Mouse (Mus musculus) MEL (cell line): Measurements from ENCODE around the gene Sdccag8. TPM values are rescaled to one million over a fixed set of nuclear protein-coding genes. Genes with fewer than 3 reads are reported as not detected.

Source experiments
- DNase-seq: peaks from one replicate; pipeline ENCODE4 v3.0.0; 2011; ENCODE audit warnings: low read depth, low spot score
- H3K27ac ChIP-seq: 2 replicates; pipeline ENCODE4 v1.5.1; 2012; ENCODE audit warnings: low read depth, mild to moderate bottlenecking, control low read depth, low read length, moderate library complexity; ENCODE audit not compliant: control insufficient read depth
- H3K27me3 ChIP-seq, 2 experiments: fragments of 150-350 bp in 1 of 2; sonication (generic) in 1 of 2; 2 replicates each; pipeline ENCODE4 v1.6.1; 2012; ENCODE audit warnings: low read length in 2 of 2, mild to moderate bottlenecking in 2 of 2, improper control_type of control experiment in 1 of 2, moderate library complexity in 1 of 2; ENCODE audit not compliant: insufficient read depth in 2 of 2, control insufficient read depth in 1 of 2
- H3K36me3 ChIP-seq, 2 experiments: 2 replicates each; pipeline ENCODE4 v1.6.1; 2012 to 2014; ENCODE audit warnings: low read length in 2 of 2, improper control_type of control experiment in 1 of 2, inconsistent platforms in 1 of 2, mild to moderate bottlenecking in 1 of 2; ENCODE audit not compliant: insufficient read depth in 2 of 2, control insufficient read depth in 1 of 2
- H3K4me1 ChIP-seq, 2 experiments: fragments of 150-350 bp in 1 of 2; sonication (generic) in 1 of 2; 2 replicates each; pipeline ENCODE4 v1.6.1; 2012; ENCODE audit warnings: low read length in 2 of 2, improper control_type of control experiment in 1 of 2, mild to moderate bottlenecking in 1 of 2; ENCODE audit not compliant: insufficient read depth in 2 of 2, control insufficient read depth in 1 of 2
- H3K4me3 ChIP-seq, 2 experiments: fragments of 150-350 bp in 1 of 2; sonication (generic) in 1 of 2; 2 replicates each; pipeline ENCODE4 v1.5.1; 2012; ENCODE audit warnings: low read depth in 2 of 2, low read length in 2 of 2, mild to moderate bottlenecking in 2 of 2, moderate library complexity in 2 of 2, control low read depth in 1 of 2, improper control_type of control experiment in 1 of 2; ENCODE audit not compliant: control insufficient read depth in 1 of 2, insufficient read depth in 1 of 2
- H3K79me2 ChIP-seq: 2 replicates; pipeline ENCODE4 v1.6.1; 2012; ENCODE audit warnings: mild to moderate bottlenecking, low read length, moderate library complexity; ENCODE audit not compliant: control insufficient read depth, poor library complexity, insufficient read depth
- H3K9ac ChIP-seq: 2 replicates; pipeline ENCODE4 v1.6.1; 2012; ENCODE audit warnings: low read depth, mild to moderate bottlenecking, control low read depth, low read length, moderate library complexity; ENCODE audit not compliant: control insufficient read depth, poor library complexity, severe bottlenecking
- H3K9me3 ChIP-seq: fragments of 150-350 bp; sonication (generic); replicated peaks from 2 replicates; pipeline ENCODE4 v1.6.1; 2012; ENCODE audit warnings: mild to moderate bottlenecking, low read length, improper control_type of control experiment, moderate library complexity; ENCODE audit not compliant: insufficient read depth
- BHLHE40 ChIP-seq: IDR thresholded peaks from 2 replicates; pipeline ENCODE4 v1.6.1; 2012; ENCODE audit warnings: low read depth, mild to moderate bottlenecking, inconsistent platforms, low read length, improper control_type of control experiment, borderline replicate concordance
- CHD2 ChIP-seq: IDR thresholded peaks from 2 replicates; pipeline ENCODE4 v1.6.1; 2011; ENCODE audit warnings: low read length, improper control_type of control experiment
- CTCF ChIP-seq, 3 experiments: IDR thresholded peaks in 2 of 3; conservative IDR thresholded peaks in 1 of 3; 2 replicates each; pipeline ENCODE4 v1.5.1; 2011 to 2012; ENCODE audit warnings: low read length in 3 of 3, low read depth in 2 of 3, mild to moderate bottlenecking in 2 of 3, improper control_type of control experiment in 1 of 3, inconsistent platforms in 1 of 3, mixed read lengths in 1 of 3, moderate library complexity in 1 of 3; ENCODE audit not compliant: control insufficient read depth in 1 of 3, insufficient read depth in 1 of 3, poor library complexity in 1 of 3, severe bottlenecking in 1 of 3
- E2F4 ChIP-seq: IDR thresholded peaks from 2 replicates; pipeline ENCODE4 v1.6.1; 2011; ENCODE audit warnings: low read depth, low read length, improper control_type of control experiment, borderline replicate concordance
- ELF1 ChIP-seq: IDR thresholded peaks from 2 replicates; pipeline ENCODE4 v1.6.1; 2014; ENCODE audit warnings: low read depth, mild to moderate bottlenecking, inconsistent platforms, low read length, improper control_type of control experiment, moderate library complexity
- EP300 ChIP-seq, 2 experiments: IDR thresholded peaks; 2 replicates each; pipeline ENCODE4 v1.6.1; 2011; ENCODE audit warnings: improper control_type of control experiment in 2 of 2, low read length in 2 of 2, low read depth in 1 of 2, mild to moderate bottlenecking in 1 of 2
- ETS1 ChIP-seq: IDR thresholded peaks from 2 replicates; pipeline ENCODE4 v1.6.1; 2012; ENCODE audit warnings: low read depth, mild to moderate bottlenecking, inconsistent platforms, low read length, improper control_type of control experiment, moderate library complexity
- GABPA ChIP-seq: IDR thresholded peaks from 2 replicates; pipeline ENCODE4 v1.6.1; 2012; ENCODE audit warnings: low read depth, mild to moderate bottlenecking, inconsistent platforms, low read length, improper control_type of control experiment, moderate library complexity
- GATA1 ChIP-seq: IDR thresholded peaks from 2 replicates; pipeline ENCODE4 v1.6.1; 2011; ENCODE audit warnings: low read depth, low read length, improper control_type of control experiment
- JUND ChIP-seq: IDR thresholded peaks from 2 replicates; pipeline ENCODE4 v1.6.1; 2011; ENCODE audit warnings: low read depth, mild to moderate bottlenecking, improper control_type of control experiment, low read length
- MAX ChIP-seq: IDR thresholded peaks from 2 replicates; pipeline ENCODE4 v1.6.1; 2011; ENCODE audit warnings: low read length, improper control_type of control experiment
- MYB ChIP-seq: IDR thresholded peaks from 2 replicates; pipeline ENCODE4 v1.6.1; 2011; ENCODE audit warnings: mild to moderate bottlenecking, low read depth, low read length, improper control_type of control experiment
- MYC ChIP-seq: IDR thresholded peaks from 2 replicates; pipeline ENCODE4 v1.6.1; 2011; ENCODE audit warnings: low read depth, mild to moderate bottlenecking, low read length, improper control_type of control experiment, moderate library complexity
- NELFE ChIP-seq: IDR thresholded peaks from 2 replicates; pipeline ENCODE4 v1.6.1; 2011; ENCODE audit warnings: low read depth, low read length, improper control_type of control experiment
- POLR2A ChIP-seq, 2 experiments: IDR thresholded peaks; 2 replicates each; pipeline ENCODE4 v1.6.1; 2011 to 2012; ENCODE audit warnings: low read length in 2 of 2, mild to moderate bottlenecking in 2 of 2, control low read depth in 1 of 2, improper control_type of control experiment in 1 of 2, low read depth in 1 of 2, moderate library complexity in 1 of 2; ENCODE audit not compliant: control insufficient read depth in 1 of 2, insufficient read depth in 1 of 2, poor library complexity in 1 of 2
- POLR2AphosphoS5 ChIP-seq: IDR thresholded peaks from 2 replicates; pipeline ENCODE4 v1.6.1; 2012; ENCODE audit warnings: low read depth, borderline replicate concordance, mild to moderate bottlenecking, inconsistent platforms, low read length, moderate library complexity, mixed read lengths
- RCOR1 ChIP-seq: IDR thresholded peaks from 2 replicates; pipeline ENCODE4 v1.6.1; 2012; ENCODE audit warnings: low read depth, mild to moderate bottlenecking, inconsistent platforms, low read length, improper control_type of control experiment
- SMC3 ChIP-seq: IDR thresholded peaks from 2 replicates; pipeline ENCODE4 v1.6.1; 2011; ENCODE audit warnings: low read depth, low read length, improper control_type of control experiment
- TBP ChIP-seq: IDR thresholded peaks from 2 replicates; pipeline ENCODE4 v1.8.0; 2011; ENCODE audit warnings: low read depth, low read length, improper control_type of control experiment
- UBTF ChIP-seq: IDR thresholded peaks from 2 replicates; pipeline ENCODE4 v1.6.1; 2012; ENCODE audit warnings: low read depth, mild to moderate bottlenecking, inconsistent platforms, low read length, improper control_type of control experiment, moderate library complexity, borderline replicate concordance; ENCODE audit not compliant: insufficient read depth
- ZKSCAN1 ChIP-seq: IDR thresholded peaks from 2 replicates; pipeline ENCODE4 v1.6.1; 2012; ENCODE audit warnings: low read depth, mild to moderate bottlenecking, inconsistent platforms, low read length, improper control_type of control experiment, moderate library complexity
- ZMIZ1 ChIP-seq: IDR thresholded peaks from 2 replicates; pipeline ENCODE4 v1.6.1; 2012; ENCODE audit warnings: low read depth, mild to moderate bottlenecking, inconsistent platforms, low read length, improper control_type of control experiment, moderate library complexity
- ZNF384 ChIP-seq: IDR thresholded peaks from 2 replicates; pipeline ENCODE4 v1.6.1; 2012; ENCODE audit warnings: low read depth, mild to moderate bottlenecking, inconsistent platforms, low read length, improper control_type of control experiment
- polyA plus RNA-seq, 2 experiments: library from polyadenylated mRNA; stranded (reverse) in 1 of 2; unstranded in 1 of 2; fragments of >175 nt in 1 of 2; fragments of >200 nt in 1 of 2; gene quantifications; 2 replicates each; pipeline versions ENCODE4 v1.2.1 to v1.2.4; 2012; ENCODE audit warnings: low replicate concordance in 2 of 2, low read depth in 1 of 2; ENCODE audit not compliant: insufficient read length in 2 of 2, insufficient read depth in 1 of 2, missing spikeins in 1 of 2
- total RNA-seq: library from RNA; depleted of rRNA; stranded (reverse); fragments of 300-350 nt; gene quantifications from 2 replicates; pipeline ENCODE4 v1.2.3, GENCODE M21; 2012

Sdccag8 gene
- total and polyA plus RNA-seq, 3 experiments, result 4.6 to 7.8 TPM; not detected in 1

GRCm38 (mm10) chr1:176927312-176927711 lies 112.9 kb downstream of the Sdccag8 start:
- H3K36me3 ChIP-seq, result no peaks in the 10 kb centered on the region

GRCm38 (mm10) chr1:176929710-176930109 lies 115.2 kb downstream of the Sdccag8 start:
- H3K4me1 ChIP-seq, result no peaks in the 10 kb centered on the region
- H3K36me3 ChIP-seq, result no peaks in the 10 kb centered on the region
- H3K4me3 ChIP-seq, result no peak overlapping the region
- TF ChIP-seq SMC3 (no peak), ZMIZ1 (no peak), ZKSCAN1 (no peak), RCOR1 (no peak), CTCF (IDR thresholded peaks at IDR 0.05 in 2 of 3, conservative IDR thresholded peaks at IDR 0.05 in 1 of 3; ENCODE audit: control insufficient read depth in 1 of 3, insufficient read depth in 1 of 3, low read depth in 2 of 3, low read length in 3 of 3, poor library complexity in 1 of 3, severe bottlenecking in 1 of 3) (no peak), GATA1 (no peak), POLR2A (IDR thresholded peaks at IDR 0.05; ENCODE audit: control insufficient read depth in 1 of 2, insufficient read depth in 1 of 2, low read depth in 1 of 2, low read length in 2 of 2, poor library complexity in 1 of 2) (no peak), TBP (no peak), JUND (no peak), MYB (no peak), CHD2 (no peak), NELFE (no peak), POLR2AphosphoS5 (no peak), BHLHE40 (no peak), EP300 (IDR thresholded peaks at IDR 0.05; ENCODE audit: low read depth in 1 of 2, low read length in 2 of 2) (no peak), UBTF (no peak), GABPA (no peak), ZNF384 (no peak)
- H3K9me3 ChIP-seq, result no peaks in the 10 kb centered on the region
- H3K79me2 ChIP-seq, result no peaks in the 10 kb centered on the region
- H3K9ac ChIP-seq, result no peak overlapping the region
- no peak overlapping the region for H3K27ac ChIP-seq
- H3K27me3 ChIP-seq, result no peaks in the 10 kb centered on the region
- DNase-seq, result no peak

More at GRCm38 (mm10) chr1:176927312-176927711, 112.9 kb downstream of the Sdccag8 start:
- no peak overlapping the region for H3K27ac ChIP-seq
- DNase-seq, result no peak
- no peak overlapping the region for H3K9ac ChIP-seq
- TF ChIP-seq POLR2AphosphoS5, result no peak
- no peak for TF ChIP-seq ETS1
- TF ChIP-seq E2F4, result no peak
- no peak for TF ChIP-seq MAX
- no peak for TF ChIP-seq CTCF (IDR thresholded peaks at IDR 0.05 in 2 of 3, conservative IDR thresholded peaks at IDR 0.05 in 1 of 3; ENCODE audit: control insufficient read depth in 1 of 3, insufficient read depth in 1 of 3, low read depth in 2 of 3, low read length in 3 of 3, poor library complexity in 1 of 3, severe bottlenecking in 1 of 3)
- TF ChIP-seq SMC3, result no peak
- TF ChIP-seq MYC, result no peak
- no peak for TF ChIP-seq ELF1
- no peaks in the 10 kb centered on the region for H3K9me3 ChIP-seq
- H3K4me1 ChIP-seq, result no peaks in the 10 kb centered on the region
- no peaks in the 10 kb centered on the region for H3K79me2 ChIP-seq
- H3K27me3 ChIP-seq, result no peaks in the 10 kb centered on the region
- H3K4me3 ChIP-seq, result no peak overlapping the region
